Mouse (Mus musculus) kidney, adult 9 months (tissue): ENCODE measurements around the gene Enkur.
A peak's percentile ranks its signal among the peaks of the same experiment; 100 is the strongest.
"Not testable (repeated sequence)": the region's sequence is repeated elsewhere in the genome, so short reads cannot be mapped to it uniquely, and the experiment has no call there.

Experiments used
- DNase-seq: peaks from one replicate; pipeline ENCODE4 v3.0.0; 2022

Enkur gene

DNA sequence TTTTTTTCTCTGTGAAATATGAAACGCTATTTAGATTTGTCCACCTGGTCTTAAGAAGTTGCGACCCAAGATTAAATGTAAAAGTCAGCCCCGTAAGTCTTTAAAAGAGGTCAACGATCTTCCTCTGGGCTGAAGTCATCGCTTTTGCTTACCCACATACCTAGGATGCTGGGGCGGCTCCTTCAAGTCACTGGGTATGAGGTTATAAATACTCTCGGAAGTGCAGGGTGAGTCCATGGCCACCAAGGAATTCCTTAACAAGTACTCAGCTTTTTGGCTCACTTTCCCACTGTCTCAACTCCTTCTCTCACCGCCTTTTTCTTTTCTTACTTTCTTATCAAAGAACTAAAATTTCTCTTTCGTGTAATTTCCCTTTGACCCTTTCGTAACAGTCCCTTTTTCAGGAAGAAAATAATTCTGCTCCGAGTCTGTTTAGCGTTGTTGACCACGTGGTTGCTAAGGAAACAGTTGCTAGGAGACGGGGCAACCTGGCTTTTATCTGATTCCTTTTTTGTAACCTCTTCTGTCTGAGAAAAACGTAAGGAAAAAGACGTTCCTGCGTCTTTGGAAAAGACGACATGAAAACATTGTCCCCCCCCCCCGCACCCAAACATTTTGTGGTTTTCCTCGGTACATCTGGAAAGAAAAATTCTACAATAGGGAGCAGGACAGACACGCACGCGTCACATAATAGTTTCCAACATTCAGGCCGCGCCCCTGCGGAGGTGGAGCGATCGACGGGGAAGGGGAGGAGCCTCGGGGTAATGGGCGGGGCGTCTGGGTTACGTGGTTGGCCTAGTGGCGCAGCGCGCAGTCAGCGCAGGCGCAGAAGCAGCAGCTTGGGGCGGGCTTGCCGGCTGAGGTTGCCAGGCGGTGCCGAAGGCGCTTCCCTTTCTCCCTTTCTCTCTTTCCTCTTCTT, at the start of gene Enkur, which contains the start of gene Thnsl1:
Gene Enkur (minus strand): TSS at position 454 of the 919 bp plus-strand sequence.
Gene Thnsl1 (plus strand): TSS at position 813 of the 919 bp plus-strand sequence.
- peak; percentile 99 for DNase-seq

DNA sequence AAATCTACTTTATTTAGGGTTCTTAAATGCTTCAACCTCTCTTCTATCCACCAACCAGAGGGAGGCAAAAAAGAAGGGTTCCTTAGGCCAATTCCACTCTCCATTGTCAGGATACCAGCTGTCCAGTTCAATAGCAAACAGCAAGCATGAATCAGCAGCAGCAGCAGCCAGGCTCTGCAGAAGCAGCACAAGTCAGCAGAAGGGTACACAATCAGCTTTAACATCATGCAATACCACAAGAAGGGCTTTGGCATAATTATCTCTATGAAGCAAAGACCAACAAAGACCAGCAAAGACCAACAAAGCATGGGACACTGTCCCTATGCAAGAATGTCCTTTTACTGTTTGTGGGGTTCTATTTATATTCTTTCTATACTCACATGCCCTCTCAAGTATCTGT, 49.1 kb upstream of the Enkur start:
- no peak for DNase-seq

DNA sequence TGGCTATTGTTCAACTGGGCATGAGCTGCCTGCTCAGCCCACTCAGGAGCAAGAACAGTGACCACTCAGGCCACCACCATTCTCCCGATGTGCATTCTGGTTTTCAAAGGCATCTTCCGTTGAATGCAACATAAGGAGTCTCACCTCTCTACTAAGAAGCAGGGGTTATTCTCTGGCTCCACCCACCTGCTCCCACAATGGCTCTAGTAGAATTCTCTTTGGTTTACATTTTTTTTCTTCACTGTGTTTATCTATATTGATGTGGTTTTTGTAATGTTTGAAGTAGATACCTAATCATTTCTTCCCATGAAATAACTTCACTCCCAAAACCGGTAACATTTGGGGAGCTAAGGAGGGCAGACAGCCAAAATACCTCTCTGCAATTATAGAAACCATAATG, 48.5 kb upstream of the Enkur start:
- no peak for DNase-seq

GRCm38 (mm10) chr2:21245477-21246102, 40.4 kb upstream of the Enkur start:
- peak; percentile 30 for DNase-seq

GRCm38 (mm10) chr2:21244986-21245385, 39.8 kb upstream of the Enkur start:
- no peak for DNase-seq

DNA sequence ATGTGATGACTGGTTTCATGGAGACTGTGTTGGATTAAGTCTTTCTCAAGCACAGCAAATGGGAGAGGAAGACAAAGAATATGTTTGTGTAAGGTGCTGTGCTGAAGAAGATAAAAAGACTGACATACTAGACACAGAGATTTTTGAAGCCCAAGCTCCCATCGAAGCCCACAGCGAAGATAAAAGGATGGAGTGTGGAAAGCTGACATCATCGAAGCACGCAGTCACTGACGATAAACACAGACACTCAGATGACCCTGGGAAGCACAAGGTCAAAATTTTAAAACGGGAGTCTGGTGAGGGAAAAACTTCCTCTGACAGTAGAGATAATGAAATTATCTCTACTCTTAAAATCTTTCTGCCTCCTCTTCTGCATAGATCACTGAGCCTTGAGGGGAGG, 38.9 kb upstream of the Enkur start:
- not testable (repeated sequence) for DNase-seq

GRCm38 (mm10) chr2:21236846-21237245, 31.7 kb upstream of the Enkur start:
- no peak for DNase-seq

DNA sequence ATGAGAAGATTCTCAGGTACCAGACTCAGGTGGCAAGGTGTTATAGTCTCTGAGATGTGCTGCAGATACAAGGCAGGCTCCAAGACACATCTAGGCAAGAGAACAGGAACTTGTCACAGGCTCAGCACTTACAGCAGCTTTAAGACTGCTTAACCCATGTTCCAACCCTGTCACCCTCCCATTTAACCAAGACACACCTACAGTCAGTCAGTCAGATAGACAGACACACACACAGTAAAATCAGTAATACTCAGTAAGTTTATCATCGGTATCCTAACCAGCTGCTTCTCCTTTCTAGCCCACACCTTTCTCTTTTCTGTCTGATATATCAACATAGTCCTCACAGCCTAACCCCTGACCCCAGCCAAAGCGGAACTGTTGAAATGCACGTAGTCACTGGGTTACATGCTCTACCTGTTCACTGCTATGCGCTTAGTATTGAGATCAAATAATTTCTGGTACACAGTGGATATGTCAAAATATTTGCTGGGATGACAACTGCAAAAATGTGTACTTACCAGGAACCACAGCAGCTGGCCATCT, 30.8 kb upstream of the Enkur start:
- no peak for DNase-seq

DNA sequence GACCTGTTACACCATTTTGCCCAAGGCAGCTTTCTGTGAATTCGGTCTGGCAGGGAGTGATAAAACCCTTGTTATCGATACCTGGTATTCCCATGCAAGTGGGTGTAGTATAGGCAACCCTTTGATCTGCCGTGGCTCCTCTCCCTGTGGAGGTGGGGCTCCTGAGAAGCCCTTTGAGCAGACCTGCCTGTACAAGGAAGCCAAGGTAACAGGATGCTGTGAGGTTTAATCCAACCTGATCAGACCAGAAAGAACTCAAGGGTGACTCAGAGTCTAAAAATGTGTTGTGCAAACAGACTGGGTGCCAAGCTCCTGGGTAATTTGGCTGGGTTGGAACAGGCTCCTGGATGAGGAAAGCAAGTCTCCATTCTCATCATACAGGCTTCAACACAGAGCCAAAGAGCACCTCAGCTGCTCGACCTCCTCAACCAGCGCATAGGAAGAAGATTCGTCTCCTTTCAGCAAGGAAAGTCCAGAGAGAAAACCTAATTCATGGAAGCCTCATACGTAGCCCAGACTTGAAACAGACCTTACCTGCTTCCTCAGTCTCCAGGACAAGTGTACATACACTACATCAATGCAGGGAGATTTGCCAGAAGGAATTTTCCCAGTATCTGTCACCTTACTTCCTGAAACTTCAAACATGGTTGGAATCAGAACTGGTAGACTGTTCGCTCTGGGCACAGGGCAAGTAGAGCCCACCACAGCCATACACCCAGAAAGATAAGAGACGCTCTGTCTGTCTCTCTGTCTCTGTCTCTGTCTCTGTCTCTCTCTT, 29.9 kb upstream of the Enkur start:
- DNase-seq: peak; percentile 33

- DNase-seq: no peak
These were observed 26.0 kb upstream of the Enkur start for GRCm38 (mm10) chr2:21231147-21231546.

GRCm38 (mm10) chr2:21230276-21230675, 25.1 kb upstream of the Enkur start:
- DNase-seq: no peak

- DNase-seq: no peak
These were observed 17.6 kb upstream of the Enkur start for GRCm38 (mm10) chr2:21222453-21223384.

DNA sequence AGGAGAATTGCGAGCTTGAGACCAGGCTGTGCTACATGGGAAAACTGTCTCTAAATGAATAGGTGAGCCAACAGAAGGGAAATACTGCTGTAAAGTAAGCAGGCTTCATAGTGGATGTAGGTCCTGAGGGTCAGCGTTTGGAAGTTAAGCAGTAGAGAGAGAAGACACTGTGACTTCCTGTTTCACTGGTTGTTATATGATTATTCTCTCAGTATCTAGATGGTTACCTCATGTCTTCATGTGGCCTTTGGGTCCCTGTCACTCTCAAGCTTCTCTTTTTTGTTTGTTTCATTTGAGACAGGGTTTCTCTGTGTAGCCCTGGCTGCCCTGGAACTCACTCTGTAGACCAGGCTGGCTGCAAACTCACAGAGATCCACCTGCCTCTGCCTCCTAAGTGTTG, 10.1 kb upstream of the Enkur start:
- no peak for DNase-seq

GRCm38 (mm10) chr2:21214322-21214721, 9.2 kb upstream of the Enkur start:
- no peak for DNase-seq

DNA sequence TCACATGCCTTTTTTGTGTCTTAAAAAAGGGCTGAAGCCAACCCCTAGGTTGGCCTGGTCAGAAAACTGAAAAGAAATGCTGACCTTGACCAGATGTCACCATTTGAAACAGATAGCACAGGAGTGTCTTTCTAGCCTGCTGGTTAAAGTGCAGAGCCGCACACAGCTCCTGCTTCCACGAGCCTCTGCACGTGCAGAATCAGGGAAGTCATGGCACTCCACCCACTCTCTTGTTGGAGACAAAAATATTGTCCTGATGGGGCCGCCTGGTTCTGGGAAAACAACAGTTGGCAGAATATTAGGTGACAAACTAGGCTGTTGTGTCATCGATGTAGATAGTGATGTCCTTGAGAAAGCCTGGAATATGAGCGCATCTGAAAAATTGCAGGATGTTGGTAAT, 6.2 kb upstream of the Enkur start:
- DNase-seq: no peak

DNA sequence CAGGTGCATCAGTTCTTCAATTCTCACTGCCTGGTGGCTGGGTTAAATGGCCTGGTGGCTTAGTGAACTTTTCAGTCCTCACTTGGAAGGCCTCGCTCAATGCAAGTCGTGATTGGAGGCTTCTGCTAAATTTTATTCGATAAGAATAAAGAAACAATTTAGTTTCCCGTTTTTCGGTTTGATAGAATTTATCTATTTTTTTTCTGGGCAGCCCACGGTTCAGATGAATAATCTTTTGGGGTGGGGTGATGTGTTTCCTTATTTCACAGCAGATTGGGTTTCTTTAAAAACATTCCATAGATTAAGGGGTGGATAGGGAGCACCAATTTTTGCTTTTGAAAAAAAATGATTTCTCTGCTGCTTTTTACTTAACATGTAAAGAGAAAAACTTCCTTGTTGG, 1.1 kb upstream of the Enkur start:
- no peak for DNase-seq

DNA sequence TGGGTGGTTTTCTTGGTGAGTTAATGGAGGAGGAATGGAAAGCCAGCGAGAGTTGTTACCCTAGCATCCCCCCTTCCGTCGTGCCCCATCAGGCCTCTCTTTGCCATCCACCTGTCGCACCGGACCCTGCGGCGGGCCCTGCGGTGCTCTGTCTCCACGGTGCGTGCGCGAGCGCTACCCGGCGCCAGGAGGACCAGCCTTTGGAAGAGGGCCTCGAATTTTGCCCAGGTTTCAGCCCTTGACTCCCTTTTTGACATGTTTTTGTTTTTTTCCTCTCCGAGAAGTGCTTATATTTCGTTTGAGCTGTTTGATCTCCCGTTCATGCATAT, 630 bp upstream of the Enkur start:
- DNase-seq: no peak

DNA sequence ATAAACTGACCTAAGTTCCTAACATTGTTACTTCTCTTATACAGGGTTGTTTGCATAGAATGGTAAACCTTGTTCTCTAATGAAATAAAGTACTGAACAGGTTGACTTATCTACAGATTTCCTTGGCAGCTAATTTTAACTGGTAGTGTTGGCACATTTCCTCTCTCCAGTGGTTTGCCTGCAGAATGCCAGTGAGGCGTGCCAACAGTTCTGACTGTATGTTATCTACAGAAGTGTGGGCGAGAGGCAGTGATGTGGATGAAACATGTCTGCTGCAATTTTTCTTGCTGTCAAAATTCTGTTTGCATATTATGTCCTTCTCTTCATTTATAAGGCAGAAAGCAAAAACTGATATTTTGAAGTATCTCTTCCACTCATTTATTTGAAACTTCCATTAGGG, 2.4 kb downstream of the Enkur start:
- DNase-seq: no peak

DNA sequence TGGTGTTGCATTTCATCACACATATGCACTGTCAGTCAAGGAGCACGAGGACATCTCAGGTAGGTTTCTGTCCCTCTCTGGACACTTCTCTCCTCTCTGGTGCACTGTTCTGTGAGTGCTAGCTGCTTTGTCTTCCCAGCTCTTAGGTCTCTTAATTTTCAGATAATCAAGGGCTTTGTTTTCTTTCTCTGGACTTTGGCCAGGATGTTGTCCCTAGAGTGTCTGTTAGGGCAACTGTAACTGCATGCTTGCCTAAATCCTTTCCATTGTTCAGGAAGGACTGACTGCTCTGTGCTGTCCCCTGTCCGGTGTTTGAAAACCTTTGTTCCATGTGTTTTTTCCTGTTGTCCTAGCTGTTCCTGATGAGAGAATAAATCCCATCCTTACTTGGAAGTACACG, 6.1 kb downstream of the Enkur start:
- DNase-seq: no peak

DNA sequence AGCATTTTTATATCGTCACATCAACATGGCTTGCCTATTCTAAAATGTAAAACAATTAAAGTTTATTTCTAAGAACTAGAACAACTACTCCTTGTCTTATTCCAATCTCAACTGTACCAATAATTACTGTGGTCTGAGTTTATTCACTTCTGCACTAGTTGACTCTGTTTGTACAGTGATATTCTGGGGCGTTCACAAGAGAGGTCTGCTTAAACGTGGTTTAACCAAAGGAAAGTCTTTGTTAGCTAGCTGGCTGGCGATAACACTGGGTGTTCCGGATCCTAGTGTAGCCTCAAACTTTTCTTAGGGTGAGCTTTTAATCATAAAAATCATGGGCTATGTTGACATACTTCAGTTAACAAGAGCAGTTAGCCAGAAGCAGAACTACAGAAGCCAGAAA, 9.9 kb downstream of the Enkur start:
- DNase-seq: no peak

- DNase-seq: no peak
These were observed 13.9 kb downstream of the Enkur start for GRCm38 (mm10) chr2:21191232-21191631.

- DNase-seq: no peak
These were observed 16.6 kb downstream of the Enkur start for GRCm38 (mm10) chr2:21188610-21189009.
